Comparison of ENCODE assay signal across 24 mouse cellular contexts in the genomic region with DNA sequence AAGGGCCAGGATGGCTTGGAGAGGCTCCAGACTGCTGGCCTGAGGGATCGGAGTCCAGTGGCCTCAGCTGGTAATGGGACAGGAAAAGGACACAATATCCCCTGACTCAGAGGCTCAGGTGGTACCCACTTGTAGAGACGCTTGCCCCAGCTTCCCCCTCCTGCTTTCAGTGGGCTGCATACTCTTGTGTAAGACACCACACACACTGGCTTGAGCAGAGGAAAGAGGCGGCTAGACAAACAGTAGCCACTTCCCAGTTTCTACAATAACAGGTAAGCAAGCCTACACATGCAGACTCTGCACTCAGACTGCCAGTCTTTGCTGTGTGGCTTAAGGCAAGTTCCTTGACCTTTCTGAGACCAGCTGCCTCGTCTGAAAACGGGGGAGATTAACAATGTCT. TPM values are rescaled to one million over a fixed set of nuclear protein-coding genes. Genes with fewer than 3 reads are reported as not detected.
DNase-seq lines count a peak whose midpoint lies in the region; ATAC-seq and TF ChIP-seq lines count a peak whose summit lies in the region.
"Had no signal": no experiment of that assay in that cellular context is flagged by ENCODE, and none has a peak within 500 bp of the region (broad histone marks: within the 10 kb centered on the region; RNA-seq: fewer than 3 reads in every experiment).

No protein-coding gene starts in this region.

- no peak for TF ChIP-seq CTCF in lung, postnatal 0 days (IDR thresholded peaks at IDR 0.05)
- TF ChIP-seq CTCF in E14TG2a.4 (conservative IDR thresholded peaks at IDR 0.05; ENCODE audit: low read length), result no peak

- 0 out of 2 replicates have a peak overlapping the region, but pooled peaks have one; percentile 2 for H3K27ac ChIP-seq in lung, postnatal 0 days (ENCODE audit: low read length)
- H3K27ac ChIP-seq in limb, embryonic 10.5 days, result no peak overlapping the region
- H3K27ac ChIP-seq: forebrain, embryonic 12.5 days; heart, adult 2 months; heart, embryonic 10.5 days; heart, embryonic 13.5 days; hindbrain, embryonic 14.5 days; hindbrain, postnatal 0 days had no signal

- DNase-seq in lung, postnatal 0 days (ENCODE audit: low spot score), result no peak
- no peak for DNase-seq in lung, postnatal 25 days (ENCODE audit: low spot score)
- peak; percentile 30 for DNase-seq in limb, embryonic 10.5 days (ENCODE audit: low spot score)
- DNase-seq in kidney, postnatal 36 days, result no peak
- DNase-seq in adrenal gland, postnatal 36 days, result no peak
- DNase-seq: adrenal gland, postnatal 10 days; cerebellum, adult 11 months; cerebellum, adult 8-10 months; cerebellum, postnatal 14 days; gastrocnemius, postnatal 25 days; heart, adult 2 months; heart, postnatal 14 days; heart, postnatal 4 days had no signal

- ATAC-seq in lung, postnatal 0 days, result peak; percentile 32
- ATAC-seq: forebrain, embryonic 16.5 days; hindbrain, postnatal 0 days; inflammation-experienced regulatory T-cells, adult 6 months; intestine, embryonic 16.5 days; Patski had no signal

- no peaks in the 10 kb centered on the region for H3K36me3 ChIP-seq in lung, postnatal 0 days (ENCODE audit: insufficient read depth, low read length)
- peaks cover 8% of the 10 kb centered on the region for H3K36me3 ChIP-seq in E14TG2a.4 (ENCODE audit: insufficient read depth, low read length)
- peaks cover 9% of the 10 kb centered on the region for H3K36me3 ChIP-seq in limb, embryonic 10.5 days
- H3K36me3 ChIP-seq: G1E had no signal

- WGBS in lung, postnatal 0 days, result 39% methylated on average over 5 of the region's 5 CpGs
- WGBS in limb, embryonic 10.5 days, result 84% methylated on average over 5 of the region's 5 CpGs

- H3K27me3 ChIP-seq in lung, postnatal 0 days (replicated peaks; ENCODE audit: insufficient read depth, low read length), result no peaks in the 10 kb centered on the region
- no peaks in the 10 kb centered on the region; the same call in 1 of the 2 replicates for H3K27me3 ChIP-seq in E14TG2a.4 (ENCODE audit: insufficient read depth, low read length)
- H3K27me3 ChIP-seq in limb, embryonic 10.5 days (ENCODE audit: low read depth, poor library complexity, severe bottlenecking), result no peaks in the 10 kb centered on the region
- H3K27me3 ChIP-seq: Patski had no signal

- no peaks in the 10 kb centered on the region for H3K4me1 ChIP-seq in lung, postnatal 0 days (ENCODE audit: insufficient read depth, low read depth, low read length)
- peaks cover 42% of the 10 kb centered on the region for H3K4me1 ChIP-seq in E14TG2a.4 (replicated peaks; ENCODE audit: low read depth, low read length)
- peaks cover 44% of the 10 kb centered on the region for H3K4me1 ChIP-seq in limb, embryonic 10.5 days

- no peak overlapping the region for H3K9ac ChIP-seq in lung, postnatal 0 days (replicated peaks; ENCODE audit: low read depth)
- H3K9ac ChIP-seq: forebrain, embryonic 12.5 days; heart, embryonic 13.5 days; hindbrain, embryonic 14.5 days had no signal

- H3K9me3 ChIP-seq in lung, postnatal 0 days (ENCODE audit: low read length), result no peaks in the 10 kb centered on the region
- H3K9me3 ChIP-seq in E14TG2a.4 (ENCODE audit: low read length), result no peaks in the 10 kb centered on the region
- no peaks in the 10 kb centered on the region for H3K9me3 ChIP-seq in limb, embryonic 10.5 days (replicated peaks)
- H3K9me3 ChIP-seq: heart, embryonic 10.5 days had no signal

- TF ChIP-seq EP300 in lung, postnatal 0 days (IDR thresholded peaks at IDR 0.05), result no peak

- no peak overlapping the region for H3K4me3 ChIP-seq in lung, postnatal 0 days (ENCODE audit: low read depth, low read length)
- H3K4me3 ChIP-seq in E14TG2a.4 (replicated peaks; ENCODE audit: low read length), result peak overlapping the region; percentile 37; the same call in 1 of the 2 replicates
- H3K4me3 ChIP-seq in limb, embryonic 10.5 days, result no peak overlapping the region
- H3K4me3 ChIP-seq: forebrain, embryonic 12.5 days; heart, adult 2 months; heart, embryonic 10.5 days; heart, embryonic 13.5 days had no signal

- H3K4me2 ChIP-seq in lung, postnatal 0 days (replicated peaks; ENCODE audit: low read depth, low read length), result no peak overlapping the region
- H3K4me2 ChIP-seq: forebrain, embryonic 12.5 days; heart, embryonic 13.5 days; hindbrain, embryonic 14.5 days had no signal

RNA-seq across cellular contexts. Expression of a gene that starts 14.6 kb away (rescaled TPM):
- polyA plus RNA-seq in lung, postnatal 0 days (2015; fragmentation: Nextera tagmentation; extraction: Ambion mirVana), result 0.47 and 0.75 TPM in 2 replicates
- polyA plus RNA-seq in limb, embryonic 10.5 days (2016; fragmentation: Nextera tagmentation; extraction: Ambion mirVana), result 2.9 and 4.4 TPM in 2 replicates
- 10 to 100 TPM; 18.6 to 20.9 TPM for total RNA-seq in adrenal gland, postnatal 36 days (2021)
- polyA plus RNA-seq: G1E had no signal
